Mouse (Mus musculus): ENCODE data around the gene Btbd9. TPM values are rescaled to one million over a fixed set of nuclear protein-coding genes. Genes with fewer than 3 reads are reported as not detected.

Gene Btbd9
- polyA plus RNA-seq, 1 experiment from 2014 or later = 40.6 TPM

- peak; percentile 54 for TF ChIP-seq CTCF (IDR thresholded peaks at IDR 0.05)
- TF ChIP-seq EP300 (IDR thresholded peaks at IDR 0.05) = no peak
- Histone ChIP-seq H3K36me3 (ENCODE audit: insufficient read depth, low read length) (no peaks in the 10 kb centered on the region), H3K9ac (replicated peaks; ENCODE audit: low read depth) (no peak overlapping the region), H3K9me3 (ENCODE audit: low read length) (no peaks in the 10 kb centered on the region), H3K27ac (ENCODE audit: low read length) (no peak overlapping the region), H3K4me2 (replicated peaks; ENCODE audit: low read depth, low read length) (no peak overlapping the region), H3K4me3 (ENCODE audit: low read depth, low read length) (no peak overlapping the region), H3K4me1 (ENCODE audit: insufficient read depth, low read depth, low read length) (no peaks in the 10 kb centered on the region), H3K27me3 (replicated peaks; ENCODE audit: insufficient read depth, low read length) (no peaks in the 10 kb centered on the region)
- WGBS = 95% methylated on average over 7 of the region's 7 CpGs
- DNase-seq (ENCODE audit: low spot score) (no peak), ATAC-seq (no peak)
Observed at GRCm38 (mm10) chr17:30406002-30406401, 170.3 kb downstream of the Btbd9 start.

GRCm38 (mm10) chr17:30402871-30403270, 173.4 kb downstream of the Btbd9 start:
- WGBS = 94% methylated on average over 3 of the region's 3 CpGs

GRCm38 (mm10) chr17:30395261-30395660, 181.0 kb downstream of the Btbd9 start:
- no peaks in the 10 kb centered on the region for H3K4me1 ChIP-seq (ENCODE audit: insufficient read depth, low read depth, low read length)
- TF ChIP-seq EP300 (IDR thresholded peaks at IDR 0.05) (no peak), CTCF (IDR thresholded peaks at IDR 0.05) (no peak)
- no peak overlapping the region for H3K9ac ChIP-seq (replicated peaks; ENCODE audit: low read depth)
- ATAC-seq (no peak), DNase-seq (ENCODE audit: low spot score) (no peak)
- no peaks in the 10 kb centered on the region for H3K36me3 ChIP-seq (ENCODE audit: insufficient read depth, low read length)
- WGBS = 82% methylated on average over 4 of the region's 4 CpGs
- H3K4me2 ChIP-seq (replicated peaks; ENCODE audit: low read depth, low read length) = no peak overlapping the region
- no peak overlapping the region for H3K4me3 ChIP-seq (ENCODE audit: low read depth, low read length)
- H3K27ac ChIP-seq (ENCODE audit: low read length) = no peak overlapping the region
- no peaks in the 10 kb centered on the region for H3K9me3 ChIP-seq (ENCODE audit: low read length)
- H3K27me3 ChIP-seq (replicated peaks; ENCODE audit: insufficient read depth, low read length) = no peaks in the 10 kb centered on the region

More at GRCm38 (mm10) chr17:30402871-30403270, 173.4 kb downstream of the Btbd9 start:
- Histone ChIP-seq H3K27ac (ENCODE audit: low read length) (no peak overlapping the region), H3K4me1 (ENCODE audit: insufficient read depth, low read depth, low read length) (no peaks in the 10 kb centered on the region), H3K4me3 (ENCODE audit: low read depth, low read length) (no peak overlapping the region), H3K9me3 (ENCODE audit: low read length) (no peaks in the 10 kb centered on the region), H3K4me2 (replicated peaks; ENCODE audit: low read depth, low read length) (no peak overlapping the region), H3K27me3 (replicated peaks; ENCODE audit: insufficient read depth, low read length) (no peaks in the 10 kb centered on the region), H3K9ac (replicated peaks; ENCODE audit: low read depth) (no peak overlapping the region), H3K36me3 (ENCODE audit: insufficient read depth, low read length) (no peaks in the 10 kb centered on the region)
- DNase-seq (ENCODE audit: low spot score) (no peak), ATAC-seq (no peak)
- no peak for TF ChIP-seq CTCF (IDR thresholded peaks at IDR 0.05)
- TF ChIP-seq EP300 (IDR thresholded peaks at IDR 0.05) = no peak

- no peak for DNase-seq (ENCODE audit: low spot score)
- no peaks in the 10 kb centered on the region for H3K4me1 ChIP-seq (ENCODE audit: insufficient read depth, low read depth, low read length)
- TF ChIP-seq EP300 (IDR thresholded peaks at IDR 0.05) (no peak), CTCF (IDR thresholded peaks at IDR 0.05) (no peak)
- H3K36me3 ChIP-seq (ENCODE audit: insufficient read depth, low read length) = no peaks in the 10 kb centered on the region
- H3K4me3 ChIP-seq (ENCODE audit: low read depth, low read length) = no peak overlapping the region
- no peak overlapping the region for H3K4me2 ChIP-seq (replicated peaks; ENCODE audit: low read depth, low read length)
- H3K27me3 ChIP-seq (replicated peaks; ENCODE audit: insufficient read depth, low read length) = no peaks in the 10 kb centered on the region
- ATAC-seq = no peak
- H3K27ac ChIP-seq (ENCODE audit: low read length) = no peak overlapping the region
- H3K9me3 ChIP-seq (ENCODE audit: low read length) = no peaks in the 10 kb centered on the region
- H3K9ac ChIP-seq (replicated peaks; ENCODE audit: low read depth) = no peak overlapping the region
- 91% methylated on average over 4 of the region's 4 CpGs for WGBS
Observed at GRCm38 (mm10) chr17:30392031-30392430, 184.3 kb downstream of the Btbd9 start.

GRCm38 (mm10) chr17:30391220-30391619, 185.1 kb downstream of the Btbd9 start:
- H3K9me3 ChIP-seq (ENCODE audit: low read length) = no peaks in the 10 kb centered on the region
- H3K4me3 ChIP-seq (ENCODE audit: low read depth, low read length) = no peak overlapping the region
- H3K4me2 ChIP-seq (replicated peaks; ENCODE audit: low read depth, low read length) = no peak overlapping the region
- H3K27ac ChIP-seq (ENCODE audit: low read length) = no peak overlapping the region
- 88% methylated on average over 1 of the region's 1 CpGs for WGBS
- H3K4me1 ChIP-seq (ENCODE audit: insufficient read depth, low read depth, low read length) = no peaks in the 10 kb centered on the region
- DNase-seq (ENCODE audit: low spot score) (no peak), ATAC-seq (no peak)
- no peak overlapping the region for H3K9ac ChIP-seq (replicated peaks; ENCODE audit: low read depth)
- no peaks in the 10 kb centered on the region for H3K36me3 ChIP-seq (ENCODE audit: insufficient read depth, low read length)
- no peak for TF ChIP-seq CTCF (IDR thresholded peaks at IDR 0.05)
- TF ChIP-seq EP300 (IDR thresholded peaks at IDR 0.05) = no peak
- no peaks in the 10 kb centered on the region for H3K27me3 ChIP-seq (replicated peaks; ENCODE audit: insufficient read depth, low read length)

- no peaks in the 10 kb centered on the region for H3K9me3 ChIP-seq (ENCODE audit: low read length)
- TF ChIP-seq EP300 (IDR thresholded peaks at IDR 0.05) (no peak), CTCF (IDR thresholded peaks at IDR 0.05) (no peak)
- no peaks in the 10 kb centered on the region for H3K4me1 ChIP-seq (ENCODE audit: insufficient read depth, low read depth, low read length)
- DNase-seq (ENCODE audit: low spot score) (no peak), ATAC-seq (no peak)
- H3K36me3 ChIP-seq (ENCODE audit: insufficient read depth, low read length) = no peaks in the 10 kb centered on the region
- no peak overlapping the region for H3K27ac ChIP-seq (ENCODE audit: low read length)
- H3K9ac ChIP-seq (replicated peaks; ENCODE audit: low read depth) = no peak overlapping the region
- H3K4me3 ChIP-seq (ENCODE audit: low read depth, low read length) = no peak overlapping the region
- H3K4me2 ChIP-seq (replicated peaks; ENCODE audit: low read depth, low read length) = no peak overlapping the region
- no peaks in the 10 kb centered on the region for H3K27me3 ChIP-seq (replicated peaks; ENCODE audit: insufficient read depth, low read length)
Observed at GRCm38 (mm10) chr17:30389686-30390085, 186.6 kb downstream of the Btbd9 start.

GRCm38 (mm10) chr17:30388817-30389216, 187.5 kb downstream of the Btbd9 start:
- Histone ChIP-seq H3K27ac (ENCODE audit: low read length) (no peak overlapping the region), H3K9ac (replicated peaks; ENCODE audit: low read depth) (no peak overlapping the region), H3K4me2 (replicated peaks; ENCODE audit: low read depth, low read length) (no peak overlapping the region), H3K27me3 (replicated peaks; ENCODE audit: insufficient read depth, low read length) (no peaks in the 10 kb centered on the region), H3K4me1 (ENCODE audit: insufficient read depth, low read depth, low read length) (no peaks in the 10 kb centered on the region), H3K9me3 (ENCODE audit: low read length) (no peaks in the 10 kb centered on the region), H3K4me3 (ENCODE audit: low read depth, low read length) (no peak overlapping the region), H3K36me3 (ENCODE audit: insufficient read depth, low read length) (no peaks in the 10 kb centered on the region)
- WGBS = 62% methylated on average over 4 of the region's 4 CpGs
- DNase-seq (ENCODE audit: low spot score) = peak; percentile 69
- peak; percentile 50 for ATAC-seq
- TF ChIP-seq EP300 (IDR thresholded peaks at IDR 0.05) = 0 out of 2 replicates have a peak, but pooled peaks have one; percentile 20
- no peak for TF ChIP-seq CTCF (IDR thresholded peaks at IDR 0.05)
